Mouse (Mus musculus): Measurements from ENCODE around the gene Fgd4. TPM values are rescaled to one million over a fixed set of nuclear protein-coding genes. Genes with fewer than 3 reads are reported as not detected.
"Not testable (repeated sequence)": the region's sequence is repeated elsewhere in the genome, so short reads cannot be mapped to it uniquely, and the experiment has no call there.

Gene Fgd4
- polyA plus RNA-seq, 1 experiment from 2014 or later = 60.1 TPM

- no peaks in the 10 kb centered on the region for H3K36me3 ChIP-seq (ENCODE audit: inconsistent target)
- peak overlapping the region; percentile 98 for H3K27ac ChIP-seq
- peak overlapping the region; percentile 31 for H3K4me3 ChIP-seq (ENCODE audit: inconsistent target)
- H3K79me2 ChIP-seq (ENCODE audit: inconsistent target) = peaks cover 93% of the 10 kb centered on the region
- WGBS (ENCODE audit: missing documents) = 15% methylated on average over 3 of the region's 3 CpGs
These were observed 75.0 kb downstream of the Fgd4 start for GRCm38 (mm10) chr16:16525266-16525904.

GRCm38 (mm10) chr16:16523632-16524031 is 76.7 kb downstream of the Fgd4 start:
- H3K36me3 ChIP-seq (ENCODE audit: inconsistent target) = 0 out of 2 replicates have a peak, but pooled peaks cover 1% of the 10 kb centered on the region
- H3K27ac ChIP-seq = peak overlapping the region; percentile 98
- 96% methylated on average over 2 of the region's 2 CpGs for WGBS (ENCODE audit: missing documents)
- peaks cover 93% of the 10 kb centered on the region for H3K79me2 ChIP-seq (ENCODE audit: inconsistent target)
- H3K4me3 ChIP-seq (ENCODE audit: inconsistent target) = no peak overlapping the region

GRCm38 (mm10) chr16:16522869-16523268 is 77.5 kb downstream of the Fgd4 start:
- H3K27ac ChIP-seq; H3K4me3 ChIP-seq (ENCODE audit: inconsistent target); H3K36me3 ChIP-seq (ENCODE audit: inconsistent target): not testable (repeated sequence)
- peaks cover 93% of the 10 kb centered on the region for H3K79me2 ChIP-seq (ENCODE audit: inconsistent target)
- WGBS (ENCODE audit: missing documents) = 96% methylated on average over 2 of the region's 2 CpGs

GRCm38 (mm10) chr16:16501491-16501890 is 98.9 kb downstream of the Fgd4 start:
- WGBS (ENCODE audit: missing documents) = 100% methylated on average over 3 of the region's 3 CpGs
- H3K36me3 ChIP-seq (ENCODE audit: inconsistent target) = peaks cover 56% of the 10 kb centered on the region
- H3K79me2 ChIP-seq (ENCODE audit: inconsistent target) = peaks cover 100% of the 10 kb centered on the region
- no peak overlapping the region for H3K4me3 ChIP-seq (ENCODE audit: inconsistent target)
- no peak overlapping the region for H3K27ac ChIP-seq

- Histone ChIP-seq H3K4me3 (ENCODE audit: inconsistent target) (no peak overlapping the region), H3K27ac (no peak overlapping the region), H3K79me2 (ENCODE audit: inconsistent target) (peaks cover 100% of the 10 kb centered on the region), H3K36me3 (ENCODE audit: inconsistent target) (peaks cover 52% of the 10 kb centered on the region)
- WGBS (ENCODE audit: missing documents) = 87% methylated on average over 2 of the region's 2 CpGs
These were observed 99.4 kb downstream of the Fgd4 start for GRCm38 (mm10) chr16:16500926-16501325.

- H3K79me2 ChIP-seq (ENCODE audit: inconsistent target) = peaks cover 100% of the 10 kb centered on the region
- H3K27ac ChIP-seq = no peak overlapping the region
- H3K4me3 ChIP-seq (ENCODE audit: inconsistent target) = no peak overlapping the region
- H3K36me3 ChIP-seq (ENCODE audit: inconsistent target) = peaks cover 53% of the 10 kb centered on the region
These were observed 101.6 kb downstream of the Fgd4 start for GRCm38 (mm10) chr16:16498798-16499197.

- peaks cover 77% of the 10 kb centered on the region for H3K79me2 ChIP-seq (ENCODE audit: inconsistent target)
- WGBS (ENCODE audit: missing documents) = 88% methylated on average over 1 of the region's 1 CpGs
- H3K36me3 ChIP-seq (ENCODE audit: inconsistent target) = peaks cover 57% of the 10 kb centered on the region
- H3K27ac ChIP-seq = no peak overlapping the region
- H3K4me3 ChIP-seq (ENCODE audit: inconsistent target) = no peak overlapping the region
These were observed 114.8 kb downstream of the Fgd4 start for GRCm38 (mm10) chr16:16485523-16486043.

- WGBS (ENCODE audit: missing documents) = 96% methylated on average over 4 of the region's 4 CpGs
These were observed 115.7 kb downstream of the Fgd4 start for GRCm38 (mm10) chr16:16484601-16485000.

GRCm38 (mm10) chr16:16473451-16473850 is 126.9 kb downstream of the Fgd4 start:
- not testable (repeated sequence) for H3K27ac ChIP-seq; H3K4me3 ChIP-seq (ENCODE audit: inconsistent target)
- WGBS (ENCODE audit: missing documents) = 89% methylated on average over 10 of the region's 10 CpGs
- Histone ChIP-seq H3K79me2 (ENCODE audit: inconsistent target) (peaks cover 96% of the 10 kb centered on the region), H3K36me3 (ENCODE audit: inconsistent target) (peaks cover 93% of the 10 kb centered on the region)

More at GRCm38 (mm10) chr16:16484601-16485000, 115.7 kb downstream of the Fgd4 start:
- Histone ChIP-seq H3K4me3 (ENCODE audit: inconsistent target) (no peak overlapping the region), H3K79me2 (ENCODE audit: inconsistent target) (peaks cover 78% of the 10 kb centered on the region), H3K36me3 (ENCODE audit: inconsistent target) (peaks cover 58% of the 10 kb centered on the region), H3K27ac (no peak overlapping the region)

GRCm38 (mm10) chr16:16450021-16450420 is 150.3 kb downstream of the Fgd4 start:
- peaks cover 63% of the 10 kb centered on the region for H3K36me3 ChIP-seq (ENCODE audit: inconsistent target)
- no peak overlapping the region for H3K27ac ChIP-seq
- 100% methylated on average over 1 of the region's 1 CpGs for WGBS (ENCODE audit: missing documents)

GRCm38 (mm10) chr16:16438436-16438835 is 161.9 kb downstream of the Fgd4 start:
- peaks cover 57% of the 10 kb centered on the region for H3K79me2 ChIP-seq (ENCODE audit: inconsistent target)
- H3K36me3 ChIP-seq (ENCODE audit: inconsistent target) = peaks cover 37% of the 10 kb centered on the region
- no peak overlapping the region for H3K4me3 ChIP-seq (ENCODE audit: inconsistent target)
- H3K27ac ChIP-seq = no peak overlapping the region
- 15% methylated on average over 1 of the region's 1 CpGs for WGBS (ENCODE audit: missing documents)

More at GRCm38 (mm10) chr16:16450021-16450420, 150.3 kb downstream of the Fgd4 start:
- Histone ChIP-seq H3K79me2 (ENCODE audit: inconsistent target) (peaks cover 44% of the 10 kb centered on the region; the same call in 1 of the 2 replicates), H3K4me3 (ENCODE audit: inconsistent target) (no peak overlapping the region)

- H3K27ac ChIP-seq = no peak overlapping the region
- 100% methylated on average over 2 of the region's 2 CpGs for WGBS (ENCODE audit: missing documents)
- H3K79me2 ChIP-seq (ENCODE audit: inconsistent target) = no peaks in the 10 kb centered on the region
- peaks cover 87% of the 10 kb centered on the region for H3K36me3 ChIP-seq (ENCODE audit: inconsistent target)
- H3K4me3 ChIP-seq (ENCODE audit: inconsistent target) = no peak overlapping the region
These were observed 177.9 kb downstream of the Fgd4 start for GRCm38 (mm10) chr16:16422456-16422855.

GRCm38 (mm10) chr16:16367217-16367616 is 233.1 kb downstream of the Fgd4 start:
- not testable (repeated sequence) for H3K27ac ChIP-seq; H3K4me3 ChIP-seq (ENCODE audit: inconsistent target); H3K79me2 ChIP-seq (ENCODE audit: inconsistent target); H3K36me3 ChIP-seq (ENCODE audit: inconsistent target)
- WGBS (ENCODE audit: missing documents) = 90% methylated on average over 7 of the region's 9 CpGs

Measured in macrophage (primary cell).